Mouse (Mus musculus): ENCODE measurements around the gene Oit1. TPM values are rescaled to one million over a fixed set of nuclear protein-coding genes. Genes with fewer than 3 reads are reported as not detected.

The Oit1 gene
- total RNA-seq, 2 experiments from 2014 or later, result not detected

DNA sequence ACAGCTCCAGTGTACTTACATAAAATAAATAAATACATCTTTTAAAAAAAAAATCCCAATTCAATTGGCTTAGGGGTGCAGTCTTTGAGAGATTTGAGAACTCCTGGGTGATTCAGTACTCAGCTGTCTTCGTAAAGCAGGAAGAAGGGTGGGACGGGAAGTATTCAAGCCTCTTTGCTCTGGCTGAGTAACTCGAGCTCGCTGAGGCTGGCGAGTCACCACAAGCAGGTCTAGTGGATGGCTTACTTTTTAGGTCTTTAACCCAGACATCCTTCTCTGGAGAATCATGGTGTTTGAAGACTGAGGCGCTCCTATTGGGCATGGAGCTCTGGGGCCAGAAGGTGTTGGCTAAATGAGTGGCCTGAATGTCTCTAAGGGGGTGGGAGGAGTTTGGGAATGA, 71.7 kb downstream of the Oit1 start:
- no peak for TF ChIP-seq CTCF (conservative IDR thresholded peaks at IDR 0.05)
- no peak for DNase-seq (ENCODE audit: low spot score in 2 of 2)
- Histone ChIP-seq H3K4me3 (peak overlapping the region; percentile 58), H3K27ac (peak overlapping the region; percentile 89)

DNA sequence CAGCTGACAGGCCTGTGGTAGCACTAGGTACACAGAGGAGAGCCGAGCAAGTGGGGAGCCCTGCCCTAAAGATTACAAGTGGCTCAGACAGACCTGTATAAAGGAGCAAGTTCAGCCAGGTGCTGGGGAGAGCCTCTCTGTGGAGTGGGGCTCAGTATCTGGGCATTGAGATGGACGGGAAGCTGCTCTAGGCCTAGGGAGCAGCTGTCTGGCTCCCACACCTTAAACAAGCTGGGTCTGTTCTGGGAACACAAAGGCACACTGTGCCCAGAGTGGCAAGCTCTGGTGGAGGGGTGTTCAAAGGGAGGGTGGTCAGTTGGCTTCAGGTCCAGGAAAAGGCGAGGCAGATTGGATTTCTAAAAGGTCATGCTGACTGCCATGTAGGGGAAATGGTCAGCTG, 73.5 kb downstream of the Oit1 start:
- Histone ChIP-seq H3K4me3 (peak overlapping the region; percentile 38), H3K27ac (peak overlapping the region; percentile 74)
- no peak for TF ChIP-seq CTCF (conservative IDR thresholded peaks at IDR 0.05)
- DNase-seq (ENCODE audit: low spot score in 2 of 2), result no peak

DNA sequence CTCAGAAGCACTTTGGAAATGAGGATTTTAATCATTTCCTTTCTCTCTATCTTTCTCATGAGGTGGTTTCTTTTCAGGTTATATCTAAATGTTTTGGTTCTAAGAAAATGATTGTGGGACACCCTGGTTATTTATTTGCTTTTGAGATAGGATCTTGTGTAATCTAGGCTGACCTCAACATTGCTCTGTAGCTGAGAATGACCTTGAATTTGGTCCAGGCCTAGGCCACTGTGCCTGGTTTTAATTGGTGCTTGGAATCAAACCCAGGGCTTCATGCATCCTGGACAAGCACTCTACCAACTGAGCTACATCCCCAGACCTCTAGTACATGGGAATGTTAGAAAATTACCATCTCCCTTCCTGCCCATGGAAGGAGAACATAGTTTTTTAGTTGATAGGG, 74.5 kb downstream of the Oit1 start:
- Histone ChIP-seq H3K27ac (peak overlapping the region; percentile 74), H3K4me3 (peak overlapping the region; percentile 38)
- no peak for DNase-seq (ENCODE audit: low spot score in 2 of 2)
- TF ChIP-seq CTCF (conservative IDR thresholded peaks at IDR 0.05), result no peak

DNA sequence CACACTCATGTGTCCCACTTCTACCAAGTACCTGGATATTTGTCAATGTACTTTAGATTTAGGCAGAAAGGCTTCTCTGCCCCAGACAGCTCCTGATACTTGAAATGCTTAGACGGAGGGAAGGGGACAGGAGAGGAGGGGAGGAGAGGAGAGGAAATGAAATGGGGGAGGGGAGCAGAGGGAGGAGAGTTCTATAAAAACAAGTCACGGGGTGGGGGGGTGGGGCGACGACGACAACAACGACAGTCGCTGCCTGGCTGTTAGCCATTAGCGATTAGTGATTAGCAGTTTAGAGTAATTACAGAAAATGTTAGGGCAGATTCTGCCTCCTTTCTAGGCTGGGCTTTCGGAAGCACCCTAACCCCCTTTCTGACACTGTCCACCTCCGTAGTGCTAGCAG, 75.9 kb downstream of the Oit1 start:
- Histone ChIP-seq H3K27ac (peak overlapping the region; percentile 51; the same call in 1 of the 2 replicates), H3K4me3 (peak overlapping the region; percentile 26; the same call in 1 of the 2 replicates)
- no peak for DNase-seq (ENCODE audit: low spot score in 2 of 2)
- no peak for TF ChIP-seq CTCF (conservative IDR thresholded peaks at IDR 0.05)

DNA sequence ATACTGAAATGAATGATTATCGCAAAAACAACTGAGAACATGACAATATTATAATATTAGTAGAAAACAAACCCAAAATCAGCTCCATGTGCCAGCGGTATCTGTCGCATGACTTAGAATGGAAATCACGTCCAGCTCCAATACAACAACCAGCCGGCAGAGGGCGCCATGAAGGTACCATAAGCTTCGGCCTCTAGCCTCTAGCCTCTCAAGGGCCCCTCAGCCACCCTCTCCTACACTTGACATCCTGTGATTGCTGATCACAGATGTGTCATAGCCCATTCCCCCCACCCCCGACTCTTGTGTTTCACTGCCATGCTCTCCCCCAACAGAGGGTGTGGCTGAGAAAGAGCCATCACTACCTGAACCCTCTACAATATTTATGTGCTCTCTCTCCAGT, 78.3 kb downstream of the Oit1 start:
- H3K27ac ChIP-seq, result no peak overlapping the region
- H3K4me3 ChIP-seq, result no peak overlapping the region
- peak; percentile 81 for TF ChIP-seq CTCF (conservative IDR thresholded peaks at IDR 0.05)
- DNase-seq (ENCODE audit: low spot score in 2 of 2), result peak; percentile 38 to 55

Other genes with a start within 250 kb of the Oit1 start
- gene Pdhb, start 205.7 kb downstream of the Oit1 start, total RNA-seq (2021), result 100 to 1,000 TPM; 176 to 185 TPM
- gene Kctd6, start 164.6 kb downstream of the Oit1 start, total RNA-seq (2021), result 10 to 100 TPM; 69.1 to 79.4 TPM
- gene Acox2, start 119.4 kb downstream of the Oit1 start, total RNA-seq (2021), result not detected
- gene Fam107a, start 60.7 kb downstream of the Oit1 start, total RNA-seq (2021), result 100 to 1,000 TPM; 275 to 282 TPM

All from layer of hippocampus, adult 2 months (tissue).